Mouse (Mus musculus): ENCODE data around the gene Drosha. TPM values are rescaled to one million over a fixed set of nuclear protein-coding genes. Genes with fewer than 3 reads are reported as not detected.

Gene Drosha
- 12.2 and 13.2 TPM in 2 replicates for polyA plus RNA-seq (2015; fragmentation: Nextera tagmentation; extraction: Ambion mirVana)

GRCm38 (mm10) chr15:12824197-12824952, at the start of gene Drosha, which contains the start of gene 6030458C11Rik:
Gene Drosha, plus strand, starts transcription at chr15:12824815.
Gene 6030458C11Rik, minus strand, starts transcription at chr15:12824649.

Other genes starting within 250 kb of the Drosha start
- gene Pdzd2, start 84.9 kb upstream of the Drosha start, polyA plus RNA-seq (2015; fragmentation: Nextera tagmentation; extraction: Ambion mirVana) = 3.8 and 4.3 TPM in 2 replicates
- 41.8 and 43.4 TPM in 2 replicates for gene 6030458C11Rik, start 166 bp upstream of the Drosha start, polyA plus RNA-seq (2015; fragmentation: Nextera tagmentation; extraction: Ambion mirVana)

All from spleen, postnatal 0 days (tissue).